Mouse (Mus musculus) MN1 (cell line): ENCODE measurements around the gene Larp6.
A peak's percentile ranks its signal among the peaks of the same experiment; 100 is the strongest.

ENCODE experiments used
- DNase-seq: peaks from one replicate; pipeline ENCODE4 v3.0.0-alpha.2; 2016; ENCODE audit warnings: low spot score

The Larp6 gene

GRCm38 (mm10) chr9:60712771-60713541 is at the start of gene Larp6:
Gene Larp6, plus strand, starts transcription at chr9:60712989.
- peak; percentile 64 for DNase-seq

GRCm38 (mm10) chr9:60664385-60664784 is 48.4 kb upstream of the Larp6 start:
- no peak for DNase-seq

GRCm38 (mm10) chr9:60664866-60665265 is 47.9 kb upstream of the Larp6 start:
- DNase-seq = no peak

DNA sequence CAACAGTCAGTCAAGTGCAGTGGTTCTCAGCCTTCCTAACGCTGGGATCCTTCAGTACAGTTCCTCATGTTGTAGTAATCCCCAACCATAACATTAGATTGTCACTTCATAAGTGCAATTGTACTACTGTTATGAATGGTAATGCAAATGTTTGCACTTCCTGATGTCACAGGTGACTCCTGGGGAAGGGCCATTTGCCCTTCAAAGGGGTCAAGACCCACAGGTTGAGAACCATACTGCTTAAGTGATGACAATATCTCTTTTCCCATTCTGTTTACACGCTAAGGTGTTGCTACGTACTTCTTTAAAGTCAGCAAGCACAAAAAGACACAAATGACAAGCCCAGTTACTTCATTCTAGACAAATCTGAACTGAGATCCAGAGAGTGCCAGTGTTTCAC is 47.3 kb upstream of the Larp6 start:
- no peak for DNase-seq

GRCm38 (mm10) chr9:60668886-60669285 is 43.9 kb upstream of the Larp6 start:
- DNase-seq = no peak

- DNase-seq = no peak
Observed at GRCm38 (mm10) chr9:60672568-60672967, 40.2 kb upstream of the Larp6 start.

DNA sequence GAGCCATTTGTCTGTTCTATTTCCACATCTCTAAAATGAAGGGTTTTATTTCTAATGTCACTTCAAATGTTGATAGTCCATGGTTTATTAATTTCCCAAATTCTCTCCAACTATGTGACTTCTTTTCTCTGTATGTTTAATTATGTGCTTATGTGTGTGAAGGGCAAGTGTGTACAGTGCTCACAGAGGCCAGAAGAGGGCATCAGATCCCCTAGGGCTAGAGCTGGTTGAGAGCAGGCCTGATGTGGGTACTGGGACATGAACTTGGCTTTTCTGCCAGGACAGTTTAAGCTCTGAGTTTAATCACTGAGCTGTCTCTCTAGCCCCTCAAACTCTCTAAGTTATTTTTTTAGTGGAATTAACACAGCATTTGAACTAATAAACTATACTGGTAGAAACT is 38.0 kb upstream of the Larp6 start:
- DNase-seq = no peak

DNA sequence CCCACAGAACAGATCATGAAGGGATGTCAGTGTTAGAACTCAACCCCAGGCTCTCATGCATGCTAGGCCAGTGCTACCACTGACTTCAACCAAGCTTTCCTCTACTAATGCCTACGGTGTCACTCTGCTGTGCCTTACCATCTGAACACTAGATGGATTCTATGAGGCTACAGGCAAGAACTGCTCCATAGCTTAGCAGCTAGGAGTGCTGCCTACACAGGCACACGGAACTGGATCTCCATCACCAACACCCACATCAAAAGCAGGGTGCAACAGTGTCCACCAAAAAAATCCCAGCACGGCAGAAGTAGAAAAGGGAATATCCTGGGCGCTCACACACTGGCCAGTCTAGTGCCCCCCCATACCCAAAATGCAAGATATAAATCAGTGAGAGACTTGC is 36.4 kb upstream of the Larp6 start:
- no peak for DNase-seq

GRCm38 (mm10) chr9:60678913-60679312 is 33.9 kb upstream of the Larp6 start:
- no peak for DNase-seq

DNA sequence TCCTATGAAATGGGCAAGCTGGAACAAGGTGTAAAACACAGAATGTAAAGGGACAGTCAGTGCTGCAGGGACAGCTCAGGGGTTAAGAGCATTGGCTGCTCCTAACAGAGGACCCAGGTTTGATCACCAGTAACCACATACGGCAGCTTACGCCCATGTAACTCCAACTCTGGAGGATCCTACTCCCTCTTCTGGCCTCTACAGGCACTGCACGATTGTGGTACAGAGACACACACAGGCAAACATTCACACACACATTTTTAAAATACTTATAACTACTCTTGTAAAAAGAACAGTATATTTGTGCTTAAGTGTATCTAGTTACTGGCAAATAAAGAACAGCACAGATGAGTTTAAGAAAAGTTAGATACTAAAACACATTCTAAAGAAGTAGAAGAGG is 31.8 kb upstream of the Larp6 start:
- DNase-seq = no peak

DNA sequence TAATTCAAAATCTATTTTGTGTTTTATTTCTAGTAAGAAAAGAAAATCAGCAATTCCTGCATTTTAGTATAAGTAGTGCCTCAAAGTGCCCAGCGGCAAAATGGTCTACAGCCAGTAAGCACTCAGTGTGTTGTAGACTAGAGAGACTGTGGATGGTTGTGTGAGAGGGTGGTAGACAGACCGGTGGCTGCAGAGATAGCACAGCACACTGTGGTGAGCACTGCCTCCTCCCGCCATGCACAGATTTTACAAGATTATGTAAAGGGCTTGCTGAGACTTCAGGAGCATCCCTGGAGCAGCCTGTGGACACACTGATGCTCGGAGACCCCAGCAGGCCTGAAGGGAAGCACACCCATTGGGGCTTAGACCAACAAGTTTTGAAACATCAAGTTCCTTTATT is 30.0 kb upstream of the Larp6 start:
- no peak for DNase-seq

DNA sequence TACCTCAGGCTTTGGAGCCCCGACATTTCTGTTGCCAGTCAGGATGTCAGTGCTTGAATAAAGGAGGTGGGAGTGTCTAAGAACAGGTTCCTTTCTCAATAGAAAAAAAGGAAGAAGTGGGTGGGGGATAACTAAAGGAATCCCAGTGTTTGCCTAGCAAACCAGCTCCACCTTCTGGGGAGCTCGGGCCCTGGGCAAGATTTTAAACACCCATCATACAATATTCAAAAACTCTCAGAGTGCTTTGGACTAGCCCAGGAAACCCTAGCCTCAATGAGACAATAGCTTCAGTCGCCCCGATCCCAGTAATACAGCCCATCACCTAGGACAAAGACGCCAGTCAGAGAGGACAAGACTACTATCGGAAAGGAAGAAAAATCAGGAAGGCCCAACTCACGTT is 25.4 kb upstream of the Larp6 start:
- peak; percentile 63 for DNase-seq

GRCm38 (mm10) chr9:60687891-60688324 is 24.9 kb upstream of the Larp6 start, which contains the start of gene Lrrc49:
Gene Lrrc49, minus strand, starts transcription at chr9:60688158.
- peak; percentile 93 for DNase-seq

DNA sequence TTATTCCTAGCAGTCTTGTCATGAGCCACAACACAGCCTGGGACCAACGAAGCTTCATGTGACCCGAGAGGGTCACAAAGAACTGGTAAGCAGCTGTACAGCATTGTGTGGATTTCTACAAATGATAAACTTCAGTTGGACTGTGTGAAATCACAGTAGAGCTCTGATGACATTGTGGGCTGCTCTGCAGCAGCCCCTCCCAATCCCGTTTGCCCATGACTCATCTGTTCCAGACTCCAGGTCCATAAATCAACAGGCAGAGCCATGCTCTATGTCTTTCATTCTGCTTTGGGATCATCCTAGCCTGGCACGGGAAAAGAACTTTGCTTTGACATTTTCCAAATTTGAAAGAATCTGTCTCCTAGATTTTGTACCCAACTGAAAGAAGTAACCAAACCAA is 20.2 kb upstream of the Larp6 start:
- peak; percentile 82 for DNase-seq

GRCm38 (mm10) chr9:60693986-60694385 is 18.8 kb upstream of the Larp6 start:
- no peak for DNase-seq

- DNase-seq = no peak
Observed at GRCm38 (mm10) chr9:60696271-60696985, 16.4 kb upstream of the Larp6 start.

DNA sequence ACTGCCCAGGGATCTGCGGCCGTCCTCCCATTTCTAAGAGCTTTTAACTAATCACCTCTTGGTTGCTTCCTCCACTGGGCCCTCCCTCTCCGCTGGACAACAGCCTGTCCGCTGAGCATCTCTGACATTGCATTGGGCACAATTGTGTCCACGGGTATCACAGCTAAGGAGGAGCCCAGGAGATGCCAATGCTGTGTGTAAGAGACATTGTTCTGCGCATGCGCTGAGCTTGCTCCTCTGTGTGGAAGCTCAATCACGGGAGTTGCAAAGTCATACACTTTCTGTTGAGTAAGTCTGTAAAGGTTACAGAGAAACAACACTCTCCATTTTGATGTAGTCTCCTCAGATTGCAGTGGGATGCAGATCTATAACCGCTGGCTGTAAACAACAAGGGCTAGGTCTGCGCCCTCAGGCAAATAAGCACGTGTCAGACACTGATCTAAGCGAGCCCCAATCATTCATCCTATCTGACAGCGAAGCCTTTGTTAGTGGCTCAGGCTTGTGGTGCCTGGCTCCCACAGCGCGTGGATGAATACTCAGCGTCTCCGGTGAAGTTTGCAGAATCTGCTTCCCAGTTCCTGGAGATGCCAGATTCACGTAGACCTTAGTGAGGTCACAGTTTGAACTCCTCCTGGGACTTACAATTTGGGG is 13.1 kb upstream of the Larp6 start:
- DNase-seq = no peak

DNA sequence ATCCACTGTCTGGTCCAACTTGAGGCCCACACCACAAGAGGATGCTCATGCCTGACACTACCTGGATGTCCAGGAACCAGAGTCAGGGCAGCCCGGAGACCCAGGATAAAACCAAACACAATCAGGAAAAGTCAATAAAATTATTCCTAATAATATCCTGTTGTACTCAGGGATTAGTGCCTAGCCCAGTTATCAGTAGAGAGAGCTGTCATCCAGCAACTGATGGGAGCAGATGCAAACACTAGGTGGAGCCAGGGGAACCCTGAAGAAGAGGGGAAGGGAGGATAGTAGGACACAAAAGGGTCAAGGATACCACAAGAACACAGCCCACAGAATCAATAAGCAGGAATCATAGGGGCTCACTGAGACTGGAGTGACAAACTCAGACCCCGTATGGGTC is 5.2 kb upstream of the Larp6 start:
- DNase-seq = no peak

GRCm38 (mm10) chr9:60708606-60709005 is 4.2 kb upstream of the Larp6 start:
- no peak for DNase-seq

DNA sequence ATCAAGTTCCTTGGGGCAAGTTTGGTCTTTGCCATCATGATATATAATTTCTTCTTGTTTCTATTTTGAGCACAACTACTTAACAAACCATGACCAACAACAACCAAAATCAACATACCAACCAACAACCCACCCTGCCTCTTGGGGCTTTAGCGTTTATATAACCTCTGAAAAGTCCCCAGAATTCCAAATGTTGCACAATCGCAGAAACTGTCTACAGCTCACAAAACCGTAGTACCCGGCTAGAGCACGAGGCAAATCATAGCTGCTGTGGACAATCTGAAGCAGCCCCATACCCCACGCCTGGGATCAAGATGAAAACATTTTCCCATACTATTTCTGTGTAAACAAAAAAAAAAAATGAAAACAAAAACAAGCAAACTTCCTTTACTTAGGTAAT is 3.1 kb upstream of the Larp6 start:
- no peak for DNase-seq

- DNase-seq = peak; percentile 25
Observed at GRCm38 (mm10) chr9:60712011-60712410, 778 bp upstream of the Larp6 start.

- no peak for DNase-seq
Observed at GRCm38 (mm10) chr9:60713616-60714015, 827 bp downstream of the Larp6 start.

DNA sequence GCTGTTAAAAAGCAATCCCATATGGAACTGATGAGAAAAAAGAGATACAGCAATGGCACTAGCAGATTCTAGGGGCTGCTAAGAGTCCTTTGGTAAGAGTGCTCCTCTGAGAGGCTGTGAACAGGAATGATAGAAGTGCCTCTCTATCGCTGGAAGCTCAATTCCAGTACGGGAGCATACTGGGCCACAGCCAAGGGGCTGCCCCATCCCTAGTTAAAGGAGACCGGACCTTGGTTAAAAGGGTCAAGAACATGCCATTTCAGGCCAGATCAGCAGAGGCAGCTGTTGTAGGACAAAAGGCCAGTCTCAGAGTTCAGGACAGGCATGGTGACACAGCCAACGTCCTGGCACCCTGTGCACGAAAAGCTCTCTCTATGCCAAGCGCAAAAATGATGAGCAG is 1.4 kb downstream of the Larp6 start:
- DNase-seq = no peak
